Mouse (Mus musculus) embryonic facial prominence, embryonic 15.5 days (tissue): ENCODE measurements around the gene Camkk1. TPM values are rescaled to one million over a fixed set of nuclear protein-coding genes. Genes with fewer than 3 reads are reported as not detected.
A peak's percentile ranks its signal among the peaks of the same experiment; 100 is the strongest.

Experiments
- ATAC-seq: fragments of 200-750 bp; cut with Nextera tagmentation; 2 replicates; pipeline ENCODE4 v1.8.0; 2017; ENCODE audit warnings: low read depth, moderate TSS enrichment; ENCODE audit not compliant: insufficient number of reproducible peaks, low FRiP score, low TSS enrichment
- H3K27ac ChIP-seq: fragments of 300-500 bp; sonication (generic); replicated peaks from 2 replicates; pipeline ENCODE4 v1.5.1; 2015; ENCODE audit warnings: mild to moderate bottlenecking, inconsistent platforms
- H3K27me3 ChIP-seq: fragments of 300-500 bp; sonication (generic); 2 replicates; pipeline ENCODE4 v1.6.1; 2015; ENCODE audit warnings: inconsistent platforms
- H3K36me3 ChIP-seq: fragments of 300-500 bp; sonication (generic); 2 replicates; pipeline ENCODE4 v1.6.1; 2015; ENCODE audit warnings: mild to moderate bottlenecking, inconsistent platforms
- H3K4me1 ChIP-seq: fragments of 300-500 bp; sonication (generic); 2 replicates; pipeline ENCODE4 v1.6.1; 2015; ENCODE audit warnings: inconsistent platforms
- H3K4me2 ChIP-seq: fragments of 300-500 bp; sonication (generic); replicated peaks from 2 replicates; pipeline ENCODE4 v1.6.1; 2015; ENCODE audit warnings: mild to moderate bottlenecking, inconsistent platforms
- H3K4me3 ChIP-seq: fragments of 300-500 bp; sonication (generic); replicated peaks from 2 replicates; pipeline ENCODE4 v1.5.1; 2015; ENCODE audit warnings: mild to moderate bottlenecking, inconsistent platforms
- H3K9ac ChIP-seq: fragments of 300-500 bp; sonication (generic); 2 replicates; pipeline ENCODE4 v1.6.1; 2015; ENCODE audit warnings: inconsistent platforms
- H3K9me3 ChIP-seq: fragments of 300-500 bp; sonication (generic); replicated peaks from 2 replicates; pipeline ENCODE4 v1.6.1; 2016; ENCODE audit warnings: inconsistent platforms
- WGBS: fragments of 180-500 bp; shearing (Covaris S2); methylation state at CpG from one replicate; pipeline ENCODE4 v1.1.7; 2015; 5-methylcytosine and 5-hydroxymethylcytosine counted together
- polyA plus RNA-seq: library from polyadenylated mRNA; unstranded; fragments of >200 nt; fragmentation: Nextera tagmentation; extraction: Ambion mirVana; gene quantifications from 2 replicates; pipeline ENCODE4 v1.2.1, GENCODE M21; 2015

Gene Camkk1
- polyA plus RNA-seq, 1 experiment from 2014 or later, result 11.4 TPM

GRCm38 (mm10) chr11:73036077-73036476 lies 17.3 kb downstream of the Camkk1 start:
- Histone ChIP-seq H3K27me3 (no peaks in the 10 kb centered on the region), H3K9me3 (no peaks in the 10 kb centered on the region), H3K4me2 (no peak overlapping the region), H3K36me3 (peaks cover 13% of the 10 kb centered on the region; the same call in 1 of the 2 replicates), H3K9ac (no peak overlapping the region), H3K27ac (no peak overlapping the region), H3K4me1 (peaks cover 11% of the 10 kb centered on the region), H3K4me3 (no peak overlapping the region)
- WGBS, result 66% methylated on average over 7 of the region's 7 CpGs
- ATAC-seq, result no peak

GRCm38 (mm10) chr11:73036889-73037288 lies 18.1 kb downstream of the Camkk1 start:
- 56% methylated on average over 6 of the region's 6 CpGs for WGBS
- ATAC-seq, result peak; percentile 48; the same call in 1 of the 2 replicates
- Histone ChIP-seq H3K9ac (no peak overlapping the region), H3K27me3 (no peaks in the 10 kb centered on the region), H3K4me1 (peaks cover 2% of the 10 kb centered on the region; the same call in 1 of the 2 replicates), H3K27ac (no peak overlapping the region), H3K9me3 (no peaks in the 10 kb centered on the region), H3K4me2 (no peak overlapping the region), H3K4me3 (no peak overlapping the region), H3K36me3 (peaks cover 13% of the 10 kb centered on the region; the same call in 1 of the 2 replicates)

GRCm38 (mm10) chr11:73037691-73038090 lies 18.9 kb downstream of the Camkk1 start:
- Histone ChIP-seq H3K4me1 (0 out of 2 replicates have a peak, but pooled peaks cover 2% of the 10 kb centered on the region), H3K36me3 (peaks cover 13% of the 10 kb centered on the region; the same call in 1 of the 2 replicates)
- no peak for ATAC-seq

GRCm38 (mm10) chr11:73039102-73039799 lies 20.4 kb downstream of the Camkk1 start:
- no peak for ATAC-seq
- Histone ChIP-seq H3K9ac (no peak overlapping the region), H3K4me2 (no peak overlapping the region), H3K27ac (no peak overlapping the region), H3K9me3 (no peaks in the 10 kb centered on the region), H3K36me3 (peaks cover 10% of the 10 kb centered on the region; the same call in 1 of the 2 replicates), H3K27me3 (no peaks in the 10 kb centered on the region), H3K4me3 (no peak overlapping the region), H3K4me1 (0 out of 2 replicates have a peak, but pooled peaks cover 2% of the 10 kb centered on the region)
- WGBS, result 56% methylated on average over 9 of the region's 9 CpGs

More at GRCm38 (mm10) chr11:73037691-73038090, 18.9 kb downstream of the Camkk1 start:
- Histone ChIP-seq H3K27me3 (no peaks in the 10 kb centered on the region), H3K9me3 (no peaks in the 10 kb centered on the region), H3K9ac (no peak overlapping the region), H3K27ac (no peak overlapping the region), H3K4me3 (no peak overlapping the region), H3K4me2 (no peak overlapping the region)
- WGBS, result 93% methylated on average over 3 of the region's 3 CpGs

- H3K9me3 ChIP-seq, result no peaks in the 10 kb centered on the region
- H3K4me1 ChIP-seq, result peaks cover 14% of the 10 kb centered on the region
- ATAC-seq, result no peak
- no peak overlapping the region for H3K4me2 ChIP-seq
- no peak overlapping the region for H3K9ac ChIP-seq
- no peaks in the 10 kb centered on the region for H3K36me3 ChIP-seq
- 43% methylated on average over 6 of the region's 6 CpGs for WGBS
- H3K4me3 ChIP-seq, result no peak overlapping the region
- no peaks in the 10 kb centered on the region for H3K27me3 ChIP-seq
- no peak overlapping the region for H3K27ac ChIP-seq
Measured at GRCm38 (mm10) chr11:73044229-73044755, 25.5 kb downstream of the Camkk1 start.

- no peak overlapping the region for H3K27ac ChIP-seq
- H3K4me1 ChIP-seq, result peaks cover 15% of the 10 kb centered on the region
- 69% methylated on average over 4 of the region's 4 CpGs for WGBS
- H3K9ac ChIP-seq, result no peak overlapping the region
- ATAC-seq, result no peak
- H3K4me2 ChIP-seq, result no peak overlapping the region
- H3K4me3 ChIP-seq, result no peak overlapping the region
- H3K27me3 ChIP-seq, result no peaks in the 10 kb centered on the region
- no peaks in the 10 kb centered on the region for H3K36me3 ChIP-seq
- H3K9me3 ChIP-seq, result no peaks in the 10 kb centered on the region
Measured at GRCm38 (mm10) chr11:73044789-73045188, 26.0 kb downstream of the Camkk1 start.

GRCm38 (mm10) chr11:73047542-73047996 lies 28.8 kb downstream of the Camkk1 start, which contains the start of gene Ncbp3:
TSS of gene Ncbp3 (plus strand) at chr11:73047783.
- peak; percentile 94 for ATAC-seq
- no peaks in the 10 kb centered on the region for H3K9me3 ChIP-seq
- WGBS, result under 1% methylated on average over 39 of the region's 39 CpGs

GRCm38 (mm10) chr11:73048030-73048876 lies 29.4 kb downstream of the Camkk1 start:
- peak; percentile 54; the same call in 1 of the 2 replicates for ATAC-seq
- Histone ChIP-seq H3K4me1 (peaks cover 15% of the 10 kb centered on the region), H3K9me3 (no peaks in the 10 kb centered on the region), H3K27me3 (no peaks in the 10 kb centered on the region), H3K27ac (peak overlapping the region; percentile 87), H3K4me3 (peak overlapping the region; percentile 92), H3K36me3 (peaks cover 16% of the 10 kb centered on the region), H3K4me2 (peak overlapping the region; percentile 63), H3K9ac (peak overlapping the region; percentile 97)
- 1% methylated on average over 55 of the region's 55 CpGs for WGBS

More at GRCm38 (mm10) chr11:73047542-73047996, 28.8 kb downstream of the Camkk1 start, which contains the start of gene Ncbp3:
- peak within 1 kb of the TSS; percentile 97 for H3K9ac ChIP-seq
- H3K4me3 ChIP-seq, result peak within 1 kb of the TSS; percentile 92
- no peaks in the 10 kb centered on the region for H3K27me3 ChIP-seq
- H3K36me3 ChIP-seq, result peaks cover 14% of the 10 kb centered on the region
- H3K4me2 ChIP-seq, result peak within 1 kb of the TSS; percentile 63
- peaks cover 15% of the 10 kb centered on the region for H3K4me1 ChIP-seq
- peak within 1 kb of the TSS; percentile 87 for H3K27ac ChIP-seq

GRCm38 (mm10) chr11:73049335-73049734 lies 30.5 kb downstream of the Camkk1 start:
- H3K27ac ChIP-seq, result peak overlapping the region; percentile 87; the same call in 1 of the 2 replicates
- 0 out of 2 replicates have a peak overlapping the region, but pooled peaks have one; percentile 4 for H3K9ac ChIP-seq
- peaks cover 15% of the 10 kb centered on the region for H3K4me1 ChIP-seq
- ATAC-seq, result no peak
- peaks cover 27% of the 10 kb centered on the region for H3K36me3 ChIP-seq
- peak overlapping the region; percentile 63 for H3K4me2 ChIP-seq
- no peaks in the 10 kb centered on the region for H3K27me3 ChIP-seq
- H3K4me3 ChIP-seq, result peak overlapping the region; percentile 92
- 6% methylated on average over 4 of the region's 4 CpGs for WGBS
- H3K9me3 ChIP-seq, result no peaks in the 10 kb centered on the region

GRCm38 (mm10) chr11:73052795-73053194 lies 34.0 kb downstream of the Camkk1 start:
- ATAC-seq, result no peak
- Histone ChIP-seq H3K4me1 (peaks cover 9% of the 10 kb centered on the region), H3K4me2 (no peak overlapping the region), H3K9ac (no peak overlapping the region), H3K4me3 (no peak overlapping the region), H3K36me3 (peaks cover 56% of the 10 kb centered on the region), H3K9me3 (no peaks in the 10 kb centered on the region), H3K27me3 (no peaks in the 10 kb centered on the region), H3K27ac (no peak overlapping the region)
- WGBS, result 79% methylated on average over 1 of the region's 1 CpGs

- Histone ChIP-seq H3K9ac (no peak overlapping the region), H3K4me2 (no peak overlapping the region), H3K36me3 (peaks cover 67% of the 10 kb centered on the region), H3K9me3 (no peaks in the 10 kb centered on the region), H3K4me1 (no peaks in the 10 kb centered on the region), H3K4me3 (no peak overlapping the region), H3K27me3 (no peaks in the 10 kb centered on the region), H3K27ac (no peak overlapping the region)
- no peak for ATAC-seq
- 91% methylated on average over 5 of the region's 5 CpGs for WGBS
Measured at GRCm38 (mm10) chr11:73057701-73058100, 38.9 kb downstream of the Camkk1 start.
